ENCODE assay signal across 27 mouse cellular contexts in genomic region chr10:5014976-5015375, GRCm38 (mm10). TPM values are rescaled to one million over a fixed set of nuclear protein-coding genes. Genes with fewer than 3 reads are reported as not detected.
DNase-seq lines count a peak whose midpoint lies in the region; ATAC-seq lines count a peak whose summit lies in the region.
"Had no signal": no experiment of that assay in that cellular context is flagged by ENCODE, and none has a peak within 500 bp of the region (broad histone marks: within the 10 kb centered on the region; RNA-seq: fewer than 3 reads in every experiment).

No protein-coding gene starts in this region.

- peak; percentile 64 for DNase-seq in heart, adult 11 months
- DNase-seq in heart, postnatal 36 days: no peak
- DNase-seq in 3T3-L1 (ENCODE audit: low read depth, low spot score) (peak; percentile 5), NIH3T3 (ENCODE audit: low read depth) (peak; percentile 54)
- DNase-seq in embryo, embryonic 10 days (ENCODE audit: low spot score): no peak
- DNase-seq: adrenal gland, adult 2 months; adrenal gland, adult 8-10 months; adrenal gland, postnatal 10 days; adrenal gland, postnatal 14 days; adrenal gland, postnatal 25 days; adrenal gland, postnatal 36 days; B cell, adult 2 months; cerebellum, adult 11 months; cerebellum, adult 11-12 months; cerebellum, adult 18-20 months; cerebellum, adult 2 months; cerebellum, adult 8-10 months had no signal

- H3K27ac ChIP-seq in forebrain, embryonic 15.5 days (replicated peaks): no peak overlapping the region

- H3K9ac ChIP-seq in forebrain, embryonic 15.5 days (replicated peaks): no peak overlapping the region

- no peaks in the 10 kb centered on the region for H3K9me3 ChIP-seq in forebrain, embryonic 15.5 days
- H3K9me3 ChIP-seq: G1E had no signal

- ATAC-seq in forebrain, embryonic 15.5 days (replicated peaks): no peak
- ATAC-seq: activated CD4-positive, CD25-positive, alpha-beta regulatory T cell, adult 4 months; CD4-positive, CD25-positive, alpha-beta regulatory T cell, adult 4 months; Patski had no signal

- intact Hi-C loops in heart, postnatal 36 days (cut with DNase I): no loop called here

- no peak overlapping the region for H3K4me2 ChIP-seq in forebrain, embryonic 15.5 days (replicated peaks)

- no peak overlapping the region for H3K4me3 ChIP-seq in forebrain, embryonic 15.5 days

- no peaks in the 10 kb centered on the region for H3K4me1 ChIP-seq in forebrain, embryonic 15.5 days

- no peaks in the 10 kb centered on the region for H3K27me3 ChIP-seq in forebrain, embryonic 15.5 days
- H3K27me3 ChIP-seq: CH12.LX, Patski had no signal

- H3K36me3 ChIP-seq in forebrain, embryonic 15.5 days: no peaks in the 10 kb centered on the region
- H3K36me3 ChIP-seq: G1E had no signal

- WGBS in forebrain, embryonic 15.5 days: 91% methylated on average over 1 of the region's 1 CpGs

RNA-seq across cellular contexts. Expression of gene Gm10097, which starts 54.0 kb away (rescaled TPM):
- total RNA-seq in heart, postnatal 36 days (2021): under 1 TPM; 0.44 to 0.60 TPM
- polyA plus RNA-seq in forebrain, embryonic 15.5 days (2015; fragmentation: Nextera tagmentation; extraction: Ambion mirVana): 0.06 TPM in 2 replicates
- total RNA-seq: adrenal gland, adult 18-20 months; adrenal gland, adult 2 months; adrenal gland, adult 8-10 months; adrenal gland, postnatal 14 days; adrenal gland, postnatal 25 days; adrenal gland, postnatal 36 days; CH12.LX; ES-E14; MEL had no signal
- polyA plus RNA-seq: activated CD4-positive, CD25-positive, alpha-beta regulatory T cell, adult 4 months; adrenal gland, adult 2 months; brain, embryonic 14.5 days; cerebellum, adult 2 months; G1E; Patski had no signal

Comparison
In these comparisons a context has a peak if more than half of its experiments do, and no peak if none do; other contexts are left out.
1. DNase-seq: peak in heart, adult 11 months (single experiment), 3T3-L1 (single experiment) and NIH3T3 (single experiment); none in heart, postnatal 36 days (0 of 2) and embryo, embryonic 10 days (single experiment).